Mouse (Mus musculus) cortical plate, adult 2 months (tissue): ENCODE data around the gene Filip1l. TPM values are rescaled to one million over a fixed set of nuclear protein-coding genes. Genes with fewer than 3 reads are reported as not detected.
A peak's percentile ranks its signal among the peaks of the same experiment; 100 is the strongest.

ENCODE experiments used
- H3K27ac ChIP-seq: fragments of 200-500 bp; 2 replicates; pipeline ENCODE4 v1.5.1; 2012; ENCODE audit warnings: low read length, control low read depth, inconsistent platforms; ENCODE audit not compliant: insufficient read depth
- H3K4me1 ChIP-seq: fragments of 200-500 bp; 2 replicates; pipeline ENCODE4 v1.6.1; 2011; ENCODE audit warnings: low read length; ENCODE audit not compliant: control insufficient read depth, insufficient read depth
- H3K4me3 ChIP-seq: fragments of 200-500 bp; 2 replicates; pipeline ENCODE4 v1.5.1; 2011; ENCODE audit warnings: mild to moderate bottlenecking, low read length, control low read depth; ENCODE audit not compliant: insufficient read depth
- CTCF ChIP-seq: fragments of 200-500 bp; IDR thresholded peaks from 2 replicates; pipeline ENCODE4 v1.5.1; 2011; ENCODE audit warnings: mild to moderate bottlenecking, control low read depth, low read length; ENCODE audit not compliant: insufficient read depth; ENCODE audit errors: extremely low read depth
- POLR2A ChIP-seq: fragments of 200-500 bp; IDR thresholded peaks from 2 replicates; pipeline ENCODE4 v1.6.1; 2011; ENCODE audit warnings: mild to moderate bottlenecking, low read length, control low read depth; ENCODE audit not compliant: insufficient read depth; ENCODE audit errors: extremely low read depth
- polyA plus RNA-seq: library from polyadenylated mRNA; depleted of rRNA; stranded (reverse); fragments of >200 nt; gene quantifications from 2 replicates; pipeline ENCODE4 v1.2.3, GENCODE M21; 2012

Filip1l gene
- polyA plus RNA-seq, 1 experiment = 2.3 TPM

DNA sequence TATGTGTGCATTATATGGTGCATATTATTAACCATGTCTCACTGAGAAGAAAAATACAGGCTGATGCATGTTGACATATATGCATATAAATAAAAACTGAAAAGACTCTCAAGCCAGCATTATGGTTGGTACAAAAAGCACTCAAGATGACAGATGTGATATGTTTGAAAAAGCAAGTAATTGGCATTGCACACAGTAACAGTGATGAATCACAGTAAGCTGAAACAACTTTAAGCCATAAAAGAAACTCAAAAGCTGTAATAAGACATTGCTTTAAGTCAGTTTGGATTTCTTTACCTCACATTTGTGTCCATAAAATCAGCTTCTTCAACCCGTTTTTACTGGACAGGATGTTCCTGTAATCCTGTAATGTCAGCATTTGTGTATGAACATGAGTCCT is 211.9 kb downstream of the Filip1l start:
- no peak overlapping the region for H3K4me3 ChIP-seq
- TF ChIP-seq POLR2A = no peak
- no peak for TF ChIP-seq CTCF
- no peaks in the 10 kb centered on the region for H3K4me1 ChIP-seq
- H3K27ac ChIP-seq = no peak overlapping the region

DNA sequence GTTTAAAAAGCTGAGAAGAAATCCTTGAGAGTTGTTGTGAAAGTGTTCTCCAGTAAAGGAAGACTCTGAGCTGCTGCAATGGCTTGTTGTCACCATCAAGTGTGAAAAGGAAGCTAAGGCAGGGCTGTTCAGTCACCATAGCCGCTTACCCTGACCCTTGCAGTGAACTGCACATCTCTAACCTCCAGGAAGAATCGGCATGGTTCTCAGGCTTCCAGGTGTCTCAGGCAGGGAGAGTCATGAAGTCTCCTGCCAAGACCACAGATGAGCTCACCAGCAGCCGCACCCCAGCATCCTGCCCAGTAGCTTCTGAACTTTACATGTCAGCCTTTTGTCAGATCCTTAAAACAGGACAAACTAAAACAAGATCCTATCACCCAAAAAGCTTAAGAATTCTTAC is 213.3 kb downstream of the Filip1l start:
- TF ChIP-seq CTCF (no peak), POLR2A (no peak)
- Histone ChIP-seq H3K4me1 (no peaks in the 10 kb centered on the region), H3K27ac (no peak overlapping the region), H3K4me3 (no peak overlapping the region)

DNA sequence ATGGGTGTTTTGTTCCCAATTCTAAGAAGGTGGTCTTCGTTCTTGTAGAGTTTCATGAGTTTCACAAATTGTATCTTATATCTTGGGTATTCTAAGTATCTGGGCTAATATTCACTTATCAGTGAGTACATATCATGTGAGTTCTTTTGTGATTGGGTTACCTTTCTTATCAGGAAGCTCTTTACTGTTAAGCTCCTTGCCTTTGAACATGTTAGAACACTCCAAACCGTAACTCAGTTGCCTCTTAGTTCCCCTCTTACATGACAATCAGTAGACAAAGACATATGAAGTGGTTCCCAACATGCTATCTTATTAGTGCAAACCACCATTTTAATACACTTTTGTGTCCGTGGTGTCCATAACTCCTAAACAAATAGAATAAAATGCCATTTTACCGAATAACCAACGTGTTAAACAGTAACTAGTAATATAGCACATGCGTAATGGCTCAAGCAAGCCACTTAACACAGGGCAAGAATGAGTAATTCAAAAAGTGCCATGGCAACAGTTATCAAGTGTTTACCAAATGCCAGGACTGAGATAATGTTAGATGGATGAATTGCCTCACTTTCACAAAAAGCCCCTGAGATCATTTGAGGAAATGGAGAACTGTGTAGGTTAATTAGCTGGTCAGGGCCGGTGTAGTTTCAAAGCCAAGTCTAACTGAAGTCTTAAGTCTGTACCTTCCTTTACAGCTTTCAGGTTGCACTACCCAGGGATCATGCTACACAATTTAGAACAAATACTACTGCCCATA is 215.9 kb downstream of the Filip1l start:
- TF ChIP-seq CTCF (no peak), POLR2A (no peak)
- Histone ChIP-seq H3K27ac (no peak overlapping the region), H3K4me3 (no peak overlapping the region), H3K4me1 (no peaks in the 10 kb centered on the region)

DNA sequence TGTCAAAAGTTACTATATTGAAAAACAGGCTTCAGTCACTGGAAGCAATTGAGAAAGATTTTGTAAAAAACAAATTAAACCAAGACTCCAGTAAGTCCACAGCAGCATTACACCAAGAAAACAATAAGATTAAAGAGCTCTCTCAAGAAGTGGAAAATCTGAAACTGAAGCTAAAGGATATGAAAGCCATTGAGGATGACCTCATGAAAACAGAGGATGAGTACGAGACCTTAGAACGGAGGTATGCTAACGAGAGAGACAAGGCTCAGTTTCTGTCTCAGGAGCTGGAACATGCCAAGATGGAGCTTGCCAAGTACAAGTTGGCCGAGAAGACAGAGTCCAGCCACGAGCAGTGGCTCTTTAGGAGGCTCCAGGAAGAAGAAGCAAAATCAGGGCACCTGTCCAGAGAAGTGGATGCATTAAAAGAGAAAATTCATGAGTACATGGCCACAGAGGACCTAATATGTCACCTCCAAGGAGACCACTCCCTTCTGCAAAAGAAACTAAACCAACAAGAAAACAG is 218.0 kb downstream of the Filip1l start:
- Histone ChIP-seq H3K4me3 (no peak overlapping the region), H3K27ac (no peak overlapping the region), H3K4me1 (no peaks in the 10 kb centered on the region)
- TF ChIP-seq POLR2A = no peak
- no peak for TF ChIP-seq CTCF

DNA sequence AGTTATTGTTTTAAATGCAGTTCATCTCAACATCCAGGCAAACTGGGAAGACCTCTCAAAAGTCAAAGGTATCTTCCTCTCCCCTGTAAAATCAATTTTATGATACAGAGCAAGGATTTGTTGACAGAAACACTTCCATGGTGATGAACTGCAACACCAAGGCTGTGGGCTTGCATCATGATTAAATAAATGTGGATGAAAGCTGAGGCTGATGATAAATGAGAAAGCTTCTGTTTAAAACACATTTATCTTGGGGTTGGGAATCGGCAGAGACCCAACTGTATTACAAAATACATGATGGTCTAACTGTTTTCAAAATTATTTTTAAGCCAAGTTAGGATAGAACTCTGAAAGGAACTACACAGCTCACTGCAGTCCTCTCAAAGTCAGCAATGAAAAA is 220.9 kb downstream of the Filip1l start:
- H3K27ac ChIP-seq = no peak overlapping the region
- TF ChIP-seq CTCF (no peak), POLR2A (no peak)
- H3K4me3 ChIP-seq = no peak overlapping the region
- H3K4me1 ChIP-seq = no peaks in the 10 kb centered on the region

DNA sequence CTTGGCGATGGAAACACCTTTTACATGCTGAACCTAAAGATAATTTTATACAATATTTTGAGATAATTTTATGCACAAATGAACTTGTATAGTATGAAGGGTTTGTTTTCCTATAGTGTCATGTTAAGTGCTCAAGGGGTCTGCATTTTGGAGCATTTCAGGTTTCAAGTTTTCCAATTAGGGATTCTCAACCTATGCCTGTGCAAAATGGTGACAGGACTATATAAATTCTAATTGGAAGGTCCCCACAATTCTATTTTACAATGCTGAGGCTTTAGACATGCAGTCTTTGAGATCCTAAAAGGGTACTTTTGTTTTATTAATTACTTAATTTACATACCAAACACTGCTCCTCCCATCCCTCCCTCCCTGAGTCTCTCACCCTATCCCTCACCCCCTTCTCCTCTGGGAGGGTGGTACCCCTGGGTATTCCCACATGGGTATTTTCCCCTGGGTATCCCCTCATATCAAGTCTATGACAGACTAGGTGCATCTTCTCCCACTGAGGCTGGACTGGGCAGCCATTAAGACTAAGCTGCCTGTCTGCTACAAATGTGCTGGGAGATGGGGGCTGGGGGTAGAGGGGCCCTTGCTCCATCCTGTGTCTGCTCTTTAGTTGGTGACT is 223.0 kb downstream of the Filip1l start:
- no peak for TF ChIP-seq POLR2A
- no peak for TF ChIP-seq CTCF
- Histone ChIP-seq H3K4me1 (no peaks in the 10 kb centered on the region), H3K27ac (no peak overlapping the region), H3K4me3 (no peak overlapping the region)

DNA sequence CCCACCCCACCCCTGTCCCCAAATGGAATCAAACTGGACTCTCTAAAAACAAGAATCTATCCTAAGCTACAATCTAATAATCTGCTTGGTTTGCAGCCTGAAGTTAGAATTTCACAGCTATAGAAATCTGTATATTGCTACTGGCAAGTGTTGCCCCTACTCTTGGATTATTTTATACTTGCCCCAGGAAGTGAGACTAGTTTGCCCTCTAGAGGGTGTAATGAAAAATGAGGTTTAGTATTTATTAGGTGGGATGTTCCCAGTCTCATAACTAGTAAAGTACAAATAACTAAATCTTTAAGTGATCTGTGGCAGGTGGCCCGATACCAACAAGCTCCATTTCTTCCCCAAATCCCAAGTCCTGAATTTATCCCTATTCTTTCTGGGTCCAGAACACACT is 224.6 kb downstream of the Filip1l start:
- TF ChIP-seq CTCF (no peak), POLR2A (no peak)
- Histone ChIP-seq H3K27ac (no peak overlapping the region), H3K4me3 (no peak overlapping the region), H3K4me1 (no peaks in the 10 kb centered on the region)

DNA sequence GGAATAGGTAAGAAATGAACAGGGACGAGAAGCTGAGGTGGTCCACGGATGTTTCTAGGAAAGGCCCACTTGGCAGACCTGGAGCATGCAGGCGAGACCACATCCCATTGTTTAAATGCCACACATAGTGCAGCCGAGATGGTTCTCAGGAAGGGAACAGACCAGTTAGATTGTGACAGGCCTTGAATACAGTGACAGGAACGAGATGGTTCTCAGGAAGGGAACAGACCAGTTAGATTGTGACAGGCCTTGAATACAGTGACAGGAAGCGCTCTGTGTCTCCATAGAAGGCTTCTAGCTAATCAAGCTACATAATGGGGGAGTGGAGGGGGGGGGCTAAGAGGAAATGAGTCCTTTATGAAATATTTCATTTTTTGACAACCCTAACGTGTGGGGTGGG is 227.1 kb downstream of the Filip1l start:
- Histone ChIP-seq H3K4me1 (no peaks in the 10 kb centered on the region), H3K4me3 (no peak overlapping the region), H3K27ac (no peak overlapping the region)
- no peak for TF ChIP-seq POLR2A
- no peak for TF ChIP-seq CTCF

DNA sequence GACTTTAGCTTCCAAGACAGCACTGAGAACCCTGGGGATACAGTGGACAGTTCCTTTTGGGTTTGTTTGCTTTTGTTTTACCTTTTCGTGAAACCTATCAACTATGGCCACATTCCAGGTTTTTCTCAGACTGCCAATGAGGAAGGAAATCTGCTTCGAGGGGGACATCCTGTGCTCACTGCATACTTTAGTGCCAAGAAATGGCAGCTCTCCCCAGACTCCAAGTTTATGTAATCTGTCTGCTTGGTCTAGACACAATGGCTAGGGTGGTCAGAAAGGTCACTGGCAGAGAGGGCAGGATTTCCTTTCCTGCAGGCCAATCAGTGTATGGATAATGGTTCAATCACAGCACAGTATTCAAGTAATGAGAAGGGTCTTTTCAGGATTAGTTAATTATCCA is 229.1 kb downstream of the Filip1l start:
- Histone ChIP-seq H3K4me3 (no peak overlapping the region), H3K27ac (no peak overlapping the region), H3K4me1 (no peaks in the 10 kb centered on the region)
- TF ChIP-seq CTCF = no peak
- TF ChIP-seq POLR2A = no peak

DNA sequence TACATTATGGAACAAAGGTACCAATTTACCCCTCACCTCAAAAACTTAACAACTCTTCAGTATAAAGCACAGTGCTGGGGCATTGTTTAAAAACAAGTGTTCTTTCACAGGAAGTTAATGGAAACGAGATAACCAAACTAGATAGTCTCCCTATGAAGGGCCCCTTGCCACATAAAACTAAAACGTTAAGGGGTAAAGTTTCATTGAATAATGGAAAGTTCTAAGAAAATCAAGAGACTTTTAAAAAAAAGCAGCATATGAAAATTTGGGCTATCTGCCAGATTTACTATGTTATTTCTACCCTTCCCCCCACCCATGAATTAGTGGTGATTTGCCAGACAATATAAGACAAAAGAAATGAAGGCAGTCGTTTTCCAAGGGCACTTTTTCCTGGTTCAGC is 232.3 kb downstream of the Filip1l start:
- H3K4me3 ChIP-seq = no peak overlapping the region
- TF ChIP-seq CTCF = no peak
- TF ChIP-seq POLR2A = no peak
- H3K27ac ChIP-seq = no peak overlapping the region
- no peaks in the 10 kb centered on the region for H3K4me1 ChIP-seq

DNA sequence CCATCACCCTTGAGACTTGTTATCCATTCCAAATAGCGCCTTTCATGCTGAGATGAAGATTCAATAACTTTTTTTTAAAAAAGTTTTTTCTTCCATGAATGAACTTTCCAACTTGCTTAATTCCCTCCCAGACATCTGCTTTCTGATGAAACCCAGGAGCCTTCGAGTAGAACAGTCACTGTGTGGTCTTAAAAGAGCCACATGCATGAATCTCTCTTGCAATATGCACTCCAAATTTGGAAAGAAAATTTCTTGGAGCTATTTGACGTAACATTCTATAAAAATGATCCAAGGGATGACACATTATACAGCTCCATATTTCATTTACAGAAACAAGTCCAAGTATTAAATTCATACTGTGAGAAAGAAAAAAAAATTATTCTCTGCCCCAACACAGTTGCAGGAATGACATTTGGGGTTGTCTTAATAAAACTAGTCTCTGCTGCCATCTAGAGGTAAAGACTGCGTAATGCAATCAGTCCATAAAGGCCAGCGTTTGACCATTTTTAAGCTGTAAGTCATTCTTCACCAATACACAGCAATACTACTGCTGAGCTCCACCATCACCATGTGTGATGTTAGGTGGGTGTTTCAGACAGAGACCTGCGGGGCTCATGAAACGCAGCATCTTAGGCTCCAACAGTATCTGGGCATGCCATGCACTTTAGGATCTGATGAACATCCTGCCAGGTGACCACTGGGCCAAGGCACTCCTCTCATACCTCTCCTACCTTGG is 240.7 kb downstream of the Filip1l start:
- no peaks in the 10 kb centered on the region for H3K4me1 ChIP-seq
- no peak overlapping the region for H3K27ac ChIP-seq
- H3K4me3 ChIP-seq = no peak overlapping the region
- peak; percentile 52 for TF ChIP-seq CTCF
- no peak for TF ChIP-seq POLR2A
